Mouse (Mus musculus) kidney, embryonic 14.5 days (tissue): Measurements from ENCODE around the gene Atp8b2. TPM values are rescaled to one million over a fixed set of nuclear protein-coding genes. Genes with fewer than 3 reads are reported as not detected.

Experiments
- ATAC-seq: fragments of 200-750 bp; cut with Nextera tagmentation; 2 replicates; pipeline ENCODE4 v1.8.0; 2017; ENCODE audit warnings: moderate number of reproducible peaks, mild to moderate bottlenecking, moderate TSS enrichment, moderate library complexity; ENCODE audit not compliant: low FRiP score, low TSS enrichment
- H3K27ac ChIP-seq: fragments of 300-500 bp; sonication (generic); 2 replicates; pipeline ENCODE4 v1.5.1; 2014; ENCODE audit warnings: low read depth, mild to moderate bottlenecking, low read length, moderate library complexity, mixed read lengths
- H3K27me3 ChIP-seq: fragments of 300-500 bp; sonication (generic); 2 replicates; pipeline ENCODE4 v1.6.1; 2014; ENCODE audit warnings: mild to moderate bottlenecking, low read length; ENCODE audit not compliant: control insufficient read depth, insufficient read depth
- H3K36me3 ChIP-seq: fragments of 300-500 bp; sonication (generic); 2 replicates; pipeline ENCODE4 v1.6.1; 2014; ENCODE audit warnings: low read length, mixed read lengths; ENCODE audit not compliant: control insufficient read depth, insufficient read depth
- H3K4me1 ChIP-seq: fragments of 300-500 bp; sonication (generic); 2 replicates; pipeline ENCODE4 v1.6.1; 2014; ENCODE audit warnings: low read length, mixed read lengths; ENCODE audit not compliant: control insufficient read depth, insufficient read depth
- H3K4me2 ChIP-seq: fragments of 300-500 bp; sonication (generic); replicated peaks from 2 replicates; pipeline ENCODE4 v1.6.1; 2014; ENCODE audit warnings: low read depth, mild to moderate bottlenecking, low read length
- H3K4me3 ChIP-seq: fragments of 300-500 bp; sonication (generic); 2 replicates; pipeline ENCODE4 v1.5.1; 2014; ENCODE audit warnings: mild to moderate bottlenecking, low read length
- H3K9ac ChIP-seq: fragments of 300-500 bp; sonication (generic); 2 replicates; pipeline ENCODE4 v1.6.1; 2014; ENCODE audit warnings: low read depth, mild to moderate bottlenecking, low read length, moderate library complexity
- H3K9me3 ChIP-seq: fragments of 300-500 bp; sonication (generic); 2 replicates; pipeline ENCODE4 v1.6.1; 2016; ENCODE audit warnings: low read length; ENCODE audit not compliant: control insufficient read depth
- WGBS: fragments of 180-500 bp; shearing (Covaris S2); extraction: QIAGEN DNeasy Blood & Tissue Kit; methylation state at CpG from one replicate; pipeline ENCODE4 v1.1.7; 2014; 5-methylcytosine and 5-hydroxymethylcytosine counted together
- polyA plus RNA-seq: library from polyadenylated mRNA; unstranded; fragments of >200 nt; fragmentation: Nextera tagmentation; extraction: Ambion mirVana; gene quantifications from 2 replicates; pipeline ENCODE4 v1.2.1, GENCODE M21; 2014

Atp8b2 gene
- polyA plus RNA-seq, 1 experiment from 2014 or later, result 17.3 TPM

GRCm38 (mm10) chr3:89898870-89899510 lies 64.3 kb downstream of the Atp8b2 start:
- Histone ChIP-seq H3K4me1 (peaks cover 6% of the 10 kb centered on the region; the same call in 1 of the 2 replicates), H3K4me2 (no peak overlapping the region), H3K9me3 (no peaks in the 10 kb centered on the region), H3K9ac (no peak overlapping the region), H3K4me3 (no peak overlapping the region), H3K27me3 (no peaks in the 10 kb centered on the region), H3K27ac (peak overlapping the region; percentile 55; the same call in 1 of the 2 replicates), H3K36me3 (no peaks in the 10 kb centered on the region)
- 53% methylated on average over 5 of the region's 5 CpGs for WGBS
- no peak for ATAC-seq

GRCm38 (mm10) chr3:89898011-89898410 lies 65.3 kb downstream of the Atp8b2 start:
- Histone ChIP-seq H3K27ac (no peak overlapping the region), H3K36me3 (no peaks in the 10 kb centered on the region), H3K4me3 (no peak overlapping the region), H3K27me3 (no peaks in the 10 kb centered on the region), H3K9me3 (no peaks in the 10 kb centered on the region), H3K4me1 (peaks cover 6% of the 10 kb centered on the region; the same call in 1 of the 2 replicates), H3K4me2 (no peak overlapping the region), H3K9ac (no peak overlapping the region)
- WGBS, result 82% methylated on average over 10 of the region's 10 CpGs
- ATAC-seq, result no peak

GRCm38 (mm10) chr3:89897204-89897796 lies 66.0 kb downstream of the Atp8b2 start:
- Histone ChIP-seq H3K4me3 (no peak overlapping the region), H3K27ac (no peak overlapping the region), H3K9me3 (no peaks in the 10 kb centered on the region), H3K4me1 (peaks cover 6% of the 10 kb centered on the region; the same call in 1 of the 2 replicates), H3K4me2 (no peak overlapping the region), H3K9ac (no peak overlapping the region), H3K36me3 (no peaks in the 10 kb centered on the region), H3K27me3 (no peaks in the 10 kb centered on the region)
- WGBS, result 73% methylated on average over 8 of the region's 8 CpGs
- no peak for ATAC-seq

- Histone ChIP-seq H3K9me3 (no peaks in the 10 kb centered on the region), H3K27me3 (no peaks in the 10 kb centered on the region), H3K9ac (no peak overlapping the region), H3K36me3 (no peaks in the 10 kb centered on the region), H3K27ac (no peak overlapping the region), H3K4me3 (no peak overlapping the region), H3K4me2 (no peak overlapping the region), H3K4me1 (peaks cover 6% of the 10 kb centered on the region; the same call in 1 of the 2 replicates)
- ATAC-seq, result no peak
- 19% methylated on average over 5 of the region's 5 CpGs for WGBS
These were observed 66.7 kb downstream of the Atp8b2 start for GRCm38 (mm10) chr3:89896571-89896970.

GRCm38 (mm10) chr3:89892517-89893106 lies 70.7 kb downstream of the Atp8b2 start:
- H3K9me3 ChIP-seq, result no peaks in the 10 kb centered on the region
- no peak for ATAC-seq
- H3K36me3 ChIP-seq, result no peaks in the 10 kb centered on the region
- H3K4me2 ChIP-seq, result no peak overlapping the region
- H3K27me3 ChIP-seq, result no peaks in the 10 kb centered on the region
- no peak overlapping the region for H3K9ac ChIP-seq
- WGBS, result 92% methylated on average over 5 of the region's 5 CpGs
- peaks cover 2% of the 10 kb centered on the region; the same call in 1 of the 2 replicates for H3K4me1 ChIP-seq
- H3K27ac ChIP-seq, result no peak overlapping the region
- H3K4me3 ChIP-seq, result no peak overlapping the region

- no peak overlapping the region for H3K4me3 ChIP-seq
- no peak overlapping the region for H3K4me2 ChIP-seq
- H3K36me3 ChIP-seq, result no peaks in the 10 kb centered on the region
- ATAC-seq, result no peak
- peaks cover 2% of the 10 kb centered on the region; the same call in 1 of the 2 replicates for H3K4me1 ChIP-seq
- no peak overlapping the region for H3K9ac ChIP-seq
- H3K27me3 ChIP-seq, result no peaks in the 10 kb centered on the region
- H3K9me3 ChIP-seq, result no peaks in the 10 kb centered on the region
- no peak overlapping the region for H3K27ac ChIP-seq
These were observed 71.6 kb downstream of the Atp8b2 start for GRCm38 (mm10) chr3:89891696-89892095.

- no peak overlapping the region for H3K27ac ChIP-seq
These were observed 73.4 kb downstream of the Atp8b2 start for GRCm38 (mm10) chr3:89889841-89890430.

More at GRCm38 (mm10) chr3:89889841-89890430, 73.4 kb downstream of the Atp8b2 start:
- no peaks in the 10 kb centered on the region for H3K4me1 ChIP-seq
- no peaks in the 10 kb centered on the region for H3K27me3 ChIP-seq
- H3K36me3 ChIP-seq, result no peaks in the 10 kb centered on the region
- ATAC-seq, result no peak
- H3K9ac ChIP-seq, result no peak overlapping the region
- H3K4me3 ChIP-seq, result no peak overlapping the region
- H3K4me2 ChIP-seq, result no peak overlapping the region
- no peaks in the 10 kb centered on the region for H3K9me3 ChIP-seq
- WGBS, result 17% methylated on average over 8 of the region's 8 CpGs
